Mouse (Mus musculus) mesoderm, embryonic 11.5 days (tissue): Measurements from ENCODE around the gene Usp21.
"Not testable (repeated sequence)": the region's sequence is repeated elsewhere in the genome, so short reads cannot be mapped to it uniquely, and the experiment has no call there.

ENCODE experiments used
- DNase-seq: peaks from one replicate; pipeline ENCODE4 v3.0.0-alpha.2; 2012; ENCODE audit warnings: low read depth, low spot score

Gene Usp21

DNA sequence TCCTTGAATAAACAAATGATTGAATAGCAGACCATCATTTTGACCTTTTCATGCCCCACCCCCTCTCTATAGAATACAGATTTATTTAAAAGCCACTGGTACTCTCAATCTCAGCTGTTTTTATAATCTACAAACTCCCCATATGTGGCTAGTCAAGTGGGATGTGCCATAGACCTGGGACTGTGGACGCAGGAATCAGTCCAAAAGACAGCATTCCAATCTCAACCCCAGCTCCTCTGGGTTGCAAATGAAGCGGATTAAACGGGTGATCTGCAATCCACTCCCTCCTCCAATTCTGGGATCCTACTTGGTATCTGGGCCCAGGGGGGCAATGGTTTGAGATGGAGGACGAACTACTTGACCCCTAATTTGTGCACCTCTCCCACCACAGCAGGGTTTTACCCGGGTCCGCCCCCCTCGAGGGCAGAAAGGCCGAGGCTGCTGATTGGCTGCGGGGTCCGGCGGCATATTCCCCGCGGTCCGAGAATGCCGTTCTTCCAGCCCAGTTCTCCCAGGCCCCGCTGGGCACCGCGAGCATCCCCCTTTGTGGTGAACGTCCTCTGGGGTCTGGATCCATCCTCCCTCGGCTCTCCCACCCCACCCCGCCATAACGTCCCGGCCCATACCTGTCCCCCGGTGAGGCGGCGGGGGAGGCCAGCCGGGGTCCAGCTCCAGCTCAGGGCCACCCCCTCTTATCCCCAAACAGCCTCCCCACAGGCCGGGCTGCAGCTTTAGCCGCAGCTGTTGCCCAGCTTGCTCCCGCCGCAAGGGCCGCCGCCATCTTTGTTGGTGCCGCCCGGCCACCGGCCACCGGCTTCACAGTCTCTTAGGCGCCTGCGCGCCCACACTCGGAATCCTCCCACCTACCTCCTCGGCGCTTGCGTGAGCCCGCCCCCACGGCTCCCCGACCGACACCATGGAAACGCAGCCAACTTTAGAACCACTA is at the start of gene Usp21:
Usp21 (minus strand) TSS at position 856 of the 946 bp plus-strand sequence.
- DNase-seq: peak; percentile 94

DNA sequence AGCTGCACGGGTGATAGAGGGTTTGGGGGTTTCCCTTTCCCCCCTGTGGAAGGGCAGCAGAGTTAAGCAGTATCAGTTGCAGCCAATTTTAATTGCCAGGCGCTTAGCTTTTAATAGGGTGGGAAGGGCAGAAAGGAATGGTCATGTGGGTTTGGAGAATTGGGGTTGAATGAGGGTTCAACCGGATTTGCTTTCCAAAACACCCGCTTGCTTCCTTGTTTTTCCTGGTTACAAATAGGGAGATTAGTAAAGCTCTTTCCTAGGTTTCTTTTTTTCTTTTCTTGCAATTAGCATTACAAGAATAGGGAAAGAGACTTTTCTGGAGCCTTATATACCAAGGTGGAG is 42.4 kb upstream of the Usp21 start:
- no peak for DNase-seq

DNA sequence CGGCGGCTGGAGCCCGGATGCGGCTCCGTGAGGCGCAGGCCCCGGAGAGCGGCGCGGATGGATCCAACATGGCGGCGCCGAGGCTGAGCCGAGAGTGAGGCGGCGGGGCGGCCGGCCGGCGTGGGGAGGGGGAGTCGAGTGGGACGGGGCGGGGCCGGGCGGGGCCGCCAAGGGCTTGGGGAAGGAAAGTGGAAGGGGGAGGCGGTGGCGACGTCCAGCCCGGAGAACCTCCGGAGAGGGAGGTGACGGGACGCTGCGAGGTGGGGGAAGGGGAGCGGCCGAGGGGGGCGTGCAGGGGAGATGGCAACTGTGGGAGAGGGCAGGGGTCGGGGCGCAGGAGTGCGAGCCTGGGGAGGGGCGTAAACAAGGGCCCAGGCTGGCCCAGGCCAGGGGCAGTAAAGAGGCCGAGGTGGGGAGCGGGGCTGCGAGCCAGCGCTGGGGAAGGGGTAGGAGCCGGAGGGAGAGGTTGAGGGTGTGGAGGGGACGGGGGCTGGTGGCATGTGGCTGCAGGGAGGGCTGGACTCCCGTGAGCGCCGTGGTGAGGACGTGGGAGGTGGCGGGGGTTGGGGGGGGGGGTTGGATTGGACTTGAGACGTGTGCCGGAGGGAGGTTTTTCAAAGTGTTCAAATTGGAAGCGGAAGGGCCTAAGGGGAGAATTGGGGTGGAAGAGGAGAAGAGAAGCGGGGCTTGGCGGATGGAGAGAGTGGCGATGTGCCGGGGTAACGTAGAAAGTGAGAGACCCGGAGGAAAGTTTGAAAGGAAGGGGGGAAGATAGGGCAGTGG is 41.8 kb upstream of the Usp21 start:
- DNase-seq: peak; percentile 93

DNA sequence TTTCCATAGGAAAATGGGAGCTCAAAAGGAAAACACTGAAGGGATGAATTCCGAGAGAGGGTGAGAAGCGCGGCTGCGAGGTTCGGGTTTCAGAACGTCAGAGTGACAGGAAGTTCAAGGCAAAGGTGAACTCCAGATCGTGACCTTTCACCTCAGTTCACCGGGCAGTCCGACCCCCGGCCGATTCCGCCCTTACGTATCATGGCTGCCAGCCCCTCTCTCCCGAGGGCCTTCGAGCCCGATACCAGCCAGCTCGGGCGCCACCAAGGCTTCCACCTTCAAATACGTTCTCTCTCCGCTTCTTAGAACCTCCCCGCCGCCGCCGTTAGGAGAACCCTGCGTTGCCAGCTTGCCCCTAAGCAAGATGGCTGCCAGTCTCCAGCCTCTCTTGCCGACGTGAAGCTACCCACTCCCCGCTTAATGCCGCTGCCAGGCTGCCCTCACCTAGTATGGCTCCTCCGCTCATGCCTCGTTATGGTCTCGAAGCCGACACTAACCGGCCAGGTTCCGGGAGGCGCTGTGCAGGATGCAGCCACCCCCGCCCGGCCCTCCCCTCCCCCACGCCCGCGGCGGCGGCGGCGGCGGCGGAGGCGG is 41.1 kb upstream of the Usp21 start, which contains the start of gene Dedd:
Dedd (plus strand) TSS at position 307 of the 594 bp plus-strand sequence.
- DNase-seq: peak; percentile 89

DNA sequence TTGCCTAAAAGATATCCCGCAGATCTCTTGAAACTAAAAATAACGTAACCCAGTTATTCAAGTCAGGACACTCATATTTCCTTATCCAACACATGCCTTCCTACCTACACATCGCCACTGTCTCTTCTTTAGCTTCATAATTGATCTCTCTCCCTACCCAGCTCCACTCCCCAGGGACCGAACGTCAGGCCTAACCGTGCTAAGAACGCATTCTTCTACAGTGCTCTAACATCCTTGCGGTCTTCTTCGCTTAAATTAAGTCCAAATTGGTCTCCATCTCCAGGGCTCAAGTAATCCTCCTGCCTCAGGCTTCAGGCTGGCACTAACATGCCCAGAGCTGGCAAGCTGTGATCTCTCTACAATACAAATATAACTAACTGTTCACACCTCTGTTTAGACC is 40.5 kb upstream of the Usp21 start:
- peak; percentile 34 for DNase-seq

DNA sequence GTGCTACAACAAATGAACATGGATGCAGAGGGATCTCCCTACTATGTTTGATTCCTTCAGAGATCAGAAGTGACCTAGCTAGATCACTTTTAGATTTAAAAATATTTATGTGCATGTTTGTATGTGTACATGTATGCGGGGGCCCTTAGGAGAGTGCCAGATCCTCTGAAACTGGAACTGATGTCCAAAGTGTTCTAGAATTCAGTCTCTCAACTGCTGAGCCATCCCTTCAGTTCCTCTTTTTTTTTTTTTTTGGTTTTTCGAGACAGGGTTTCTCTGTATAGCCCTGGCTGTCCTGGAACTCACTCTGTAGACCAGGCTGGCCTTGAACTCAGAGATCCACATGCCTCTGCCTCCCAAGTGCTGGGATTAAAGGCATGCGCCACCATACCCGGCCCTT is 38.8 kb upstream of the Usp21 start:
- DNase-seq: not testable (repeated sequence)

DNA sequence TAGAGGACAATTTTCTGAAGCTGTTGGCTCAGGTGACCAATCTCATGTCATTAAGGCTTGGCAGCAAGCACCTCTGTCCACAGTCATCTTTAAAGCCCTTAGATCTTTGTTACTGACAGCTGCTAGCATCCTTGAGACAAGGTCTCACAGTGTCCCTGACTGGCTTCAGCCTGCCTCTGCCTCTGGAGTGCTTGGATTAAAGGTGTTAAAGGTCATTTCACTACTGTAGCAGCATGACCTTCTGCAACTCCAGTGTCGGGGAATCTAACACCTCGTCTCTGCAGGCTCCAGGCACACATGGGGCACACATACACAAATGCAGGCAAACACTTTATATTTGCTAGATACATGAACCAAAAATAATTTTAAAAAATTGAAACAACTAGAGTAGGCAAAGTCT is 37.8 kb upstream of the Usp21 start:
- DNase-seq: no peak

DNA sequence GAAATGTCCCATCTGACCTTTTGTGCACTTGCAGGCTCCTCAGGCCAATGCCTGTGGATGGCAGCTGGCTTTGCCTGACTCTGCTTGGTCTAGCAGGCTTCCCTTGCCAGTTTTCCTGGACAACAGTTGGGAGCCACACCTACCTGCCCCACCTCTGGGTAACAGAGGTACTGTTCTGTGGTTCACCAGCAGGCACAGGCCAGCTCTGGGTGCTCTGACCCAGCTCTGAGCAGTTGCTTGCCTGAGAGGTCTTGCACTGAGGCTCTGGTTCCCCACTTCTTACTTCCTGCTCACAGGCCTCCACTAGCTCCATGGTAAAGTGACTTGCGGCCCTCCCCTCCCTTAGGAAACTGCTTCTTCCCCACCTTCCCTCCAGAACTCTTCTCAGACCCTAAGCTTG is 34.2 kb upstream of the Usp21 start:
- no peak for DNase-seq

DNA sequence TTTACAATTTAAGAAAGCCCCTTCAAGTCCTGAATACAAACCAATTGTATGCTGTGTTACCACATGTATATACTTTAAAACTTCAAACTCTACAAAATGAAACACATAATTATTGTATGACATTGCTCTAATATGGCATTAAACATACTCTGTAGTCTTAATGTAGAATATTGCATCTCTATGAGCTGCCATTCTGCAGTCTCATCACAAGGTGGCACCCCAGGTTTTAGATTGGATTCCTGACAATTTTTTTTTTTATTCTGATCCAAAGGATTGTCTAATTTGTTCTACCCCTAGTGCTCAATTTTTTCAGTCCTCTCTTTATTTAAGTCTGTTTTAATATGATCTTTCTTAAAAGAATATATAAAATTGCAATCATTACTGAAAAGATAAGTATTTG is 33.6 kb upstream of the Usp21 start:
- DNase-seq: peak; percentile 17

DNA sequence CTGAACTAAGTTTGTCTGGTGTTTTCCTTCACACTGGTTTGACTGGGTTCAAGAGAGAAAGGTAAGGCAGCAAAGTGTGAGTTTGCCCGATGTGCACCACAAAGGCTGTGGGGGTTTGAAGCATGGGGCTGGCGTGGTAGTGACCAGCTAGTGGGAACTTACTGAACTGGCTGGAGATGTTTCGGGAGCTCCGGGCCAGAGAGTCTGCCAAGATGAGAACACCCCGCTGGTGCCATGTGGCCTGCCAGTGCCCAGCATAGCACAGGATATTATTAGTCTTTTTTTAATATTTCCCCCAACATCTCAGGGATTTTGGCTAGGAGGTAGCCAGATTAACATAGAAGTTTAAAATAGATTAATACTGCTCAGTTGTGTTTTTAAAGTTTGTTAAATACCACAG is 32.4 kb upstream of the Usp21 start:
- DNase-seq: no peak

DNA sequence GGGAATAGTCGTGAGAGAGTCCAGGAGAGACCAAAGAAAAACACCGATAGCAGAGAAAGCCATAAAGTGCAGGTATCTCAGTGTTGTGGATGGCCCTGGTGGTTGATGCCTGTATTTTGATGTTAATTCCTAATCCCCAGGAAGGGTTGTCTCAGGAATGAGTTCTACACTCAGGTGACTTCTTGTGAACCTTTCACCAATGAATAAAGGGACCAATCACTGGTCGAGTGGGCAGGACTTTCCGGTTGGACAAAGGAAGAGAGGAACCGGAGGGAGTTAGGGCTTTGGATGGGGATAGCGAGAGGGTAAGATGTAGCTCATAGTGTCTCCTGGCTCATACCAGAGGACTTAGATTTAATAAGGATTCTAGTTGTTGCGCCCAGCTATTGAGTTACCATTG is 32.0 kb upstream of the Usp21 start:
- no peak for DNase-seq

DNA sequence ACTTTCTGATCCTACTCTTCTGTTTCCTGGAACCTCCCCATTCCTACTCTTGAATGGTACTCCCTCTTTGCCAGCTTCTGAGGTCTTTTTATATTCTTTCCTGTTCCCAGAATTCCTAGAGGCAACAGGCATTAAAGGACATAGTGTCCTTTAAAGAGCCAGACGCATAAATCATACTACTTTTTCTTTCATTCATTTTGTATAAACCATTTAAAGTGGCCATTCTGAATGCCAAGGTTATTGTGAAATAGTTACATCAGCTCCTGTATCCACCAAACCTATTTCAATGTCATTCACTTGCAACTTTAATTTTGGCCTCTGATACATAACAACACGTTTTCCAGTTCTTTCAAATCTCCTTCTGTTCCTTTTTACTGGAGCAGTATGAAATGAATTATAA is 21.5 kb upstream of the Usp21 start:
- DNase-seq: no peak

DNA sequence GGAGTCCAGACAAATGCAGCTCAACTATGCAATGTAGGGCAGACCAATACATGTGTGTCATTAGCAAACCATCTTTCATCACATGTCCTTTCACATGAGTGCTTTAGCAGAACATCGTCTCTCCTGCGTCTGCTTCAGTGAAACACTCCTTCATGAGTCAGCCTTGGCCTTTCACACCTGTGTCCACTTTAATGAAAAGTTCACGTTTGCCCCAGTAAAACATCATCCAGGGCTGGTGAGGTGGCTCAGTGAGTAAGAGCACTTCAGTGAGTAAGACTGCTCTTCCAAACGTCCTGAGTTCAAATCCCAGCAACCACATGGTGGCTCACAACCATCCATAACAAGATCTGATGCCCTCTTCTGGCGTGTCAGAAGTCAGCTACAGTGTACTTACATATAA is 18.4 kb upstream of the Usp21 start:
- not testable (repeated sequence) for DNase-seq

DNA sequence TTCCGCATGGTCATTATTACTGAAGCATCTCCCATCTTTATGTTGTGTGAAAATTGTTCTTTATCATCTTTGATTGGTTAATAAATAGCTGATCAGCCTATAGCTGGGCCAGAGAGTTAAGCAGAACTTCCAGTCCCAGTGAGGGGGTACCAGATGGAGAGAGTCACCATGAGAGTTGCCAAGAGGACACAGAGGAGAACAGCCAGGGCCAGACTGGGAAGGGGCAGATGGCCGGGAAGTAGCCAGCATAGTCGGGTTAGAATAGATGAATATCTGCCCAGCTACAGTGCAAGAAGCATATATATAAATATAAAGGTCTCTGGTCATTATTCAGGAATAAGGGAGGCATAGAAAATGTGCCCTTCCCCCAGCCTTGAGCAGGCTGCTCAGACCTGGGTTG is 10.4 kb upstream of the Usp21 start:
- no peak for DNase-seq

DNA sequence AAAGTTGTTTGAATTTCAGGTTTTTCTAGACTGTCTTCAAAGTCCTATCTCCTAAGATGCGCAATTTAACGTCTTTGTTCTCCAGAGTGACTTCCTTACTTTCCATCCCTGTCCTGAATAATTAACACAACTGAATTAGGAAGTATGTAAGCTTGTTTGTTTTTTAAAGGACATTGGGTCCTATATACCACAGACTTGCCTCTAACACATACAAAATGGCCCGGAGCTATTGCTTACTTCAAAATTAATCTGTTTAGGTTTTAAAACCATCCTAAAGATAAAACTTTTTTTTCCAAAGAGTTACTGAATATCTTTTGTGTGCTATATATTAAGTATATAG is 7.2 kb upstream of the Usp21 start:
- DNase-seq: no peak

DNA sequence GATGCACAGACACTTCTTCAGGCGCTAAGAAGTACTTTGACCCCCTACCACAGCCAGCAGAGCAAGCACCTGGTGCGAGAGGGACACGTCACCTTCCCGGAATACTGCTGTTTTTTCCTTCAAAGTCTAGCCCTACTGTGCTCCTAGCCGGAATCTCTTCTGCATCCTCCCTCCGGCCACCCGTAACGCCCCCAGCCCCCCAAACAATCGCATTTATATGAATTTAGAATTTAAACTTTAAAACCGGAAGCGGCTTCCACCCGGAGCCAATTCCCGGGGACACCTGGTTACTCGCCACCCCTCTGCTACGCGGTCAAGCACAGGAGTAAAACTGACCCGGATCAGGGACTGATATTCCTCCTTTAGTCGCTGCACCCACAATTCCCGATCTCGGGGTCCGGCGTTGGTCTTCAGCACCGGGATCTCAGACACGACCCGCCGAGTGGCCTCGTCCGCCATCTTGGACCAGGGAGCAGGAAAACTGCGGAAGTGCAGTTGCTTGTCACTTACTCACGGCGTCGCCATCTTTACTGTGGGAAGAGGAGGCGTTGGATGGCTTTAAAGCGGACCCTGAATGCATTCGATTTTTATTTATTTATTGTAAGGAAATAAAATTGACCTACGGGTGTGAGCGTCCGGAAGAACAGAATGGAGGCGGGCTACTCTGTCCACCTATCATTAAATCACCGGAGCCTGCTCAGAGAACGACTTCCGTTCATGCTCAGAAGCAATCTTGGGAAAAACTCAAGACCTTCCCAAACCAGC is 6.7 kb upstream of the Usp21 start, which contains the start of gene Ufc1:
Ufc1 (minus strand) TSS at position 727 of the 765 bp plus-strand sequence.
- DNase-seq: peak; percentile 86

DNA sequence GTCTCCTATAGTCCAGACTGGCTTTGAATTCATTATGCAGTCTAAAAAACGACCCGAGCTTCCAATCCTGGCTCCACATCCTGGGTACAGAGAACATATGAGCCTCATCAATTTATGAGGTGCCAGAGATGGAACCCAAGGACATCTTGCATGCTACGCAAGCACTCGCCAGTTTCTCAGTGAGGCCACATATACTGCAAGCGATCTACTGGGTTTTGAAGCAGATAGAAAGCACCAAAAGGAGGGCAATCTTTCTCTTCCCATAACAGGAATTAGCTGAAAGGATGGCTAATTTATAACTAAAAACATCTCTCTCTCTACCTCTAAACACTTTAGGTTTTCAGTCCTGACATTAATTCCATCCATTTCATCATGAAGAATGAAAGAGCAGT is 6.1 kb upstream of the Usp21 start:
- no peak for DNase-seq

DNA sequence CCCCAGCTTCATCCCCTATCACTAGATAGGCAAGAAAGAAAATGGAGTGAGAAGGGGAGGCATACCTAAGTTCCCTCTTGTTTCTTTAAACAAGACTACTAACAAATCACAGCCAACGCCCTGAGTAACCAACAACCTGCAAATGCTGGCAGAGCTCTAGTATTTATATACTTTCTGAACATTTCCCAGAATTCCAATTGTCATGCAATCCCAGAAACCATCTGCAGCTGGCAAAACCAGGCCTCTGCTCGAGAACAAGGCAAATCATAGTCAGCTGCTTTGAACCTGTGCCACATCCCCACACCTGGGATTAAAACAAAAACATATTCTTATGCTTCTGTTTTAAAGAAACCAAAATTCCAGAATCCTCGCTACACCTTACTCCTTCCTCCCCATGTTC is 5.6 kb upstream of the Usp21 start:
- DNase-seq: no peak

DNA sequence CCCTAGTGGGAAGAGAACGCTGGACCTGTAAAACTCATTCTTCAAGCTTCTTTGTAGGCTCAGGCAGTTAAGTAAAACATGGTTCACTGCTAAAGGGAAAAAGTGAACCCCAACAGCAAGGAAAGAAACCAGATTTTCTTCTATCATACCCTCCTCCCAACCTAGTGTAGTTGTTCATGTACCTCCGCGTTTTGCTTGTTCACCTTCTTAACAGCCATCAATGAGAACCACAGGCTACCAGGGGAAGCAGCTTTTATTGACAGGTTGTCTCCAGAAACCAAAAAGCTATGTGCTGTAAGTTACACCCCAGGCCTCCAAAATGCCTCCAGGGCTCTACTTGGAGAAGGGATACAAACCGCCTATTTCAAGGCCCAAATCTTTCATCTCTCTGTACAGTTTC is 537 bp upstream of the Usp21 start:
- no peak for DNase-seq

DNA sequence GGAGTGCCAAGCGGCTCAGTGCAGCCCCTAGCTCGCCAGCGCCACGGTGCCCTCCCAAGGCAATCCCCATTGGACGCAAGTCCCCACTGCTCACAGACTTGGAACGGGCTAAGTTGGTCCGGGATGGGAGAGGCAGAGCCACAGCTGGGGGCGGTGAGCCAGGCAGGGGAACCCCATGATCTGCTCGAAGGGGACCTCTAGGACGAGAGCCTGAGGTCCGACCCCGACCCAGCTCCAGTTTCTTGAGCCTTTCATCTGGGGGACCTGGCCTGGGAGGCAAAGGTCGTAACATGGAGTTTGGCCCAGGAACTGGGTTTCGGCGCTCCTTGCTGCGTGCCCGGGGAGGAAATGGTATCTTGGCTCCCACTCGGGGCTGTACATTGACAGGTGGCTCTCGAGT is 1.3 kb downstream of the Usp21 start:
- no peak for DNase-seq

DNA sequence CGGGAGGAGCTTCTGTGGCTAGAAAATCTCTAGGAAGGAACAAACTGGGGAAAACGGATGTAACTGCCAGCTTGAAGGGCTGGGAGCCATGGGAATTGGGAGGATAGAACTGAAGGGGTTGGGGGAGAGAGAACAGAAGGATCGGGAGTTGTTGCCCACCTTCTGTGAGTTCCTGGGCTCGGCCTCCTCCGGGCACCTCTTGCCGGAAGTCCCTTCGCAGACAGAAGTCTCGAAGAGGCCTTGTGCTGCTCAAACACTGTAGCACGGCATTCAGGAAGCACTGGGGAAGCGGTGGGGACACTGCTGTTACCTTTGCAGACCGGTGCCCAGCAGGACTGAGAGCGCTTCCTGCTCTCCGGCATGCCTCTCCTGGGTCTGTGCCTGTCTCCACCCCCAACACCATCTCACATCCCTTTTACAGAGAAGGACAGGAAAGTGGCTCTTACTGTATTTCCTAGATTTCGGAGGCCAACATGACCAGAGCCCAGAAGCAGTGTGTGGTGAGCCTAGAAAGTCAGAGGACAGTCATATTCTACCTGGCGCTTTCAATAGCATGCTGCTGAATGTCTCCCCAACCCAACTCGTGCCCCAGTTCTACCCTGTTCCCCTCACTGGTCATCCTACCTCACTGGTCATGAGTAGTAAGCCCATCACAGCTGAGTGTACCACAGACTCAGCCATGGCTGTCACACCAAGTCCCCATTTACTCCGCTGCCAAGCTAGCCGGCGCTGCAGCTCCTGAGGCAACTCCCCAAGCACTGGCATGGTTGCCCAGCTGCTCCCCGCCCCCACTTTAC is 2.5 kb downstream of the Usp21 start:
- no peak for DNase-seq
